Mouse (Mus musculus) E14TG2a.4 (cell line): ENCODE data around the gene Pcsk6.

Source experiments
- CTCF ChIP-seq: conservative IDR thresholded peaks from 2 replicates; pipeline ENCODE4 v1.5.1; 2014; ENCODE audit warnings: low read length
- NANOG ChIP-seq: IDR thresholded peaks from 2 replicates; pipeline ENCODE4 v1.6.1; 2014; ENCODE audit warnings: borderline replicate concordance, low read length, mixed read lengths
- POU5F1 ChIP-seq: IDR thresholded peaks from 2 replicates; pipeline ENCODE4 v1.6.1; 2014; ENCODE audit warnings: low read length, borderline replicate concordance

GRCm38 (mm10) chr7:66001797-66002196 is 140.3 kb downstream of the Pcsk6 start:
- no peak for TF ChIP-seq CTCF
- no peak for TF ChIP-seq POU5F1
- no peak for TF ChIP-seq NANOG
